Mouse (Mus musculus): ENCODE data around the gene Ube2e1. TPM values are rescaled to one million over a fixed set of nuclear protein-coding genes. Genes with fewer than 3 reads are reported as not detected.
A peak's percentile ranks its signal among the peaks of the same experiment; 100 is the strongest.
"Not testable (repeated sequence)": the region's sequence is repeated elsewhere in the genome, so short reads cannot be mapped to it uniquely, and the experiment has no call there.

Gene Ube2e1
- polyA plus RNA-seq, 1 experiment from 2014 or later: 205 TPM

DNA sequence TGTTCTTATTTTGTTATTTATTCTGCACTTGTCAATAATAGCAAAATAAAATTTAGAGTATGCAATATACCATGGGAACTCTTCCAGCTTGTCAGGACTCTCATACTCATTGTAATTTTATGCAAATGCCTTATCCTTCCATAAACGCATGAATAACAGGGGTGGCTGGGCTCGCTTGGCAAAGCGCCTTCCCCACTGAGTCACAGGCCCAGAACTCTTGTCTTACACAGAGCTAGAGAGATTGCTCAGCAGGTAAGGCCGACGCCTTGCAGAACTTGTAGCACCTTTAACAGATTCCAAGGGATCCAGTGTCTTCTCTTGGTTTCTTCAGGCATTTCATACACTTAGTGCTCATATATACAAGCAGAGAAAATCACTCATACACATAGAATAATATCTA, 51.3 kb downstream of the Ube2e1 start:
- Histone ChIP-seq H3K4me2 (ENCODE audit: low read length) (no peak overlapping the region), H3K27me3 (ENCODE audit: control insufficient read depth, insufficient read depth, low read depth, low read length) (no peaks in the 10 kb centered on the region), H3K4me1 (ENCODE audit: control insufficient read depth, insufficient read depth, low read length) (no peaks in the 10 kb centered on the region), H3K9ac (ENCODE audit: low read depth, low read length) (no peak overlapping the region), H3K9me3 (replicated peaks; ENCODE audit: control insufficient read depth, low read length, poor library complexity, severe bottlenecking) (no peaks in the 10 kb centered on the region), H3K27ac (ENCODE audit: low read length) (no peak overlapping the region), H3K36me3 (ENCODE audit: control insufficient read depth, insufficient read depth, low read length) (peaks cover 10% of the 10 kb centered on the region; the same call in 1 of the 2 replicates), H3K4me3 (ENCODE audit: low read depth, low read length) (no peak overlapping the region)
- WGBS: 80% methylated on average over 5 of the region's 5 CpGs
- no peak for ATAC-seq

DNA sequence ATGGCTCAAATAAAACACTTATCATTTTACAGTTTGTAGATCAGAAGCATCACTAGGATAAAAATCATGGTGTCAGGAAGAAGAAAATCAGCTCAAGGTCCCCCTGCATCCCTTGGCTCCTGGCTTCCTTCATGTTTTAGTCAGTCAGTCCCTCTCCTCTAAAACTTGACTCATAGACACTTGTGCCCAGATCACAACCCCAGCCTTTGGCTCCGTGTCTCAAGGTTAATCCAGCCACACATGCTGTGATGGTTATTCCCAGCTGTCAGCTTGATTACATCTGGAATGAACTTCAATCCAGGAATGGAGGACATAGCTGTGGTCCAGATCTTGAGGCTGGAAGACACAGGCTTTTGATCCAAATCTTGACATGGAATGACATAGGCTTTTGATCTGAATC, 57.1 kb downstream of the Ube2e1 start:
- ATAC-seq: no peak
- WGBS: 72% methylated on average over 1 of the region's 1 CpGs

GRCm38 (mm10) chr14:18271666-18272065, 60.0 kb downstream of the Ube2e1 start:
- H3K27ac ChIP-seq (ENCODE audit: low read length): peak overlapping the region; percentile 73; the same call in 1 of the 2 replicates
- 0 out of 2 replicates have a peak, but pooled peaks have one; percentile 11 for ATAC-seq

More for the DNA sequence above, 57.1 kb downstream of the Ube2e1 start:
- Histone ChIP-seq H3K9ac (ENCODE audit: low read depth, low read length) (no peak overlapping the region), H3K27me3 (ENCODE audit: control insufficient read depth, insufficient read depth, low read depth, low read length) (no peaks in the 10 kb centered on the region), H3K4me2 (ENCODE audit: low read length) (no peak overlapping the region), H3K27ac (ENCODE audit: low read length) (no peak overlapping the region), H3K4me3 (ENCODE audit: low read depth, low read length) (no peak overlapping the region), H3K9me3 (replicated peaks; ENCODE audit: control insufficient read depth, low read length, poor library complexity, severe bottlenecking) (no peaks in the 10 kb centered on the region), H3K4me1 (ENCODE audit: control insufficient read depth, insufficient read depth, low read length) (peaks cover 8% of the 10 kb centered on the region), H3K36me3 (ENCODE audit: control insufficient read depth, insufficient read depth, low read length) (peaks cover 8% of the 10 kb centered on the region; the same call in 1 of the 2 replicates)

DNA sequence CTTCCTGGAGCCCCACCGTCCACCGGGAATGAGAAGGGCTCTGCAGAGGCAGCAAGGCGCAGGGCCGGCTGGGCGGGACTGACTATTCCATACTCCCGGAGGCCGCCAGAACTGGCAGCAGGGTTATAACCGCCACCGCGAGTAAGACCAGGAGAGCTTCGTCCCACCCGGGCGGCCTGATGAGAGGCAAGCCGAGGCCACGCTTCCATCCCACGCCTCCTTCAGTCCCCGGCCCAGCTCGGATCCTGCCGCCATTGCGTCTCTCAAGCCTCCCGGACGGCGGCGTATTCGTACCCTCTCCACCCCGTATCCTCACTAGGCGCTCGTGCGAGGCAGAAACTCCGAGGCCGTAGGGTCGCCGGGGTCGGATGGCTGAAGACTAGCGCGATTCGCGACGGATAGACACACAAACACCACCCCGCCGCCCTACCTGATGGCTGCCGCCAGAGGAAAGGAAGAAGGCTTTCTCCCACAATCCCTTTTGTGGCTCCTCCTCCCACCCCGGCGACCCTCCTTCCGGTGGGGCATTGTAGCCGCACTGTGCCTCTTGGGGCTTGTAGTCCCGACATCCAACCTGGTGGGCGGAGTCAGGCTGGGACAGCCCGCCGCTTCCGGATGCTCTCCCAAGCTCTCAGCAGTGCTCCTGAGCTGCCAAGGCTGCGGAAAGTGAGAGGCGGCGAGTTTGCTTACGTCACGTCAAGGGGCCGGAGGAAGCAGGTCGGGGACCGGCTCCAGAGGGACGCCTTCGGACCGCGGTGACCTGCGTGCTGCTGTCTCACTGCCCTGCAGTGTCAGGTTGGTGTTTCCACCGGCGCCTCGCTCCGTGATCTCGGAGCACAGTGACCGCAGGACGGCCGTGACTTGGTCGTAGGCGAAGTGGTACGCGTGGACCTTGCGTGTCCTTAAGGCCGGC, 60.9 kb downstream of the Ube2e1 start, which contains the start of the genes Nkiras1 and Rpl15:
Gene Nkiras1, plus strand, starts transcription at position 608 of the 913 bp plus-strand sequence.
Gene Rpl15, minus strand, starts transcription at position 863 of the 913 bp plus-strand sequence.
- Histone ChIP-seq H3K4me3 (ENCODE audit: low read depth, low read length) (peak within 1 kb of the TSS; percentile 88), H3K4me2 (ENCODE audit: low read length) (peak within 1 kb of the TSS; percentile 88), H3K4me1 (ENCODE audit: control insufficient read depth, insufficient read depth, low read length) (peaks cover 19% of the 10 kb centered on the region), H3K9me3 (replicated peaks; ENCODE audit: control insufficient read depth, low read length, poor library complexity, severe bottlenecking) (no peaks in the 10 kb centered on the region), H3K27ac (ENCODE audit: low read length) (peak within 1 kb of the TSS; percentile 86), H3K27me3 (ENCODE audit: control insufficient read depth, insufficient read depth, low read depth, low read length) (no peaks in the 10 kb centered on the region), H3K36me3 (ENCODE audit: control insufficient read depth, insufficient read depth, low read length) (peaks cover 9% of the 10 kb centered on the region; the same call in 1 of the 2 replicates), H3K9ac (ENCODE audit: low read depth, low read length) (peak within 1 kb of the TSS; percentile 99)
- under 1% methylated on average over 77 of the region's 78 CpGs for WGBS
- peak; percentile 100 for ATAC-seq

More at GRCm38 (mm10) chr14:18271666-18272065, 60.0 kb downstream of the Ube2e1 start:
- H3K4me3 ChIP-seq (ENCODE audit: low read depth, low read length): peak overlapping the region; percentile 88
- peaks cover 6% of the 10 kb centered on the region; the same call in 1 of the 2 replicates for H3K36me3 ChIP-seq (ENCODE audit: control insufficient read depth, insufficient read depth, low read length)
- 3% methylated on average over 7 of the region's 7 CpGs for WGBS
- H3K4me2 ChIP-seq (ENCODE audit: low read length): peak overlapping the region; percentile 72
- H3K9me3 ChIP-seq (replicated peaks; ENCODE audit: control insufficient read depth, low read length, poor library complexity, severe bottlenecking): no peaks in the 10 kb centered on the region
- no peaks in the 10 kb centered on the region for H3K27me3 ChIP-seq (ENCODE audit: control insufficient read depth, insufficient read depth, low read depth, low read length)
- peaks cover 19% of the 10 kb centered on the region for H3K4me1 ChIP-seq (ENCODE audit: control insufficient read depth, insufficient read depth, low read length)
- peak overlapping the region; percentile 70 for H3K9ac ChIP-seq (ENCODE audit: low read depth, low read length)

DNA sequence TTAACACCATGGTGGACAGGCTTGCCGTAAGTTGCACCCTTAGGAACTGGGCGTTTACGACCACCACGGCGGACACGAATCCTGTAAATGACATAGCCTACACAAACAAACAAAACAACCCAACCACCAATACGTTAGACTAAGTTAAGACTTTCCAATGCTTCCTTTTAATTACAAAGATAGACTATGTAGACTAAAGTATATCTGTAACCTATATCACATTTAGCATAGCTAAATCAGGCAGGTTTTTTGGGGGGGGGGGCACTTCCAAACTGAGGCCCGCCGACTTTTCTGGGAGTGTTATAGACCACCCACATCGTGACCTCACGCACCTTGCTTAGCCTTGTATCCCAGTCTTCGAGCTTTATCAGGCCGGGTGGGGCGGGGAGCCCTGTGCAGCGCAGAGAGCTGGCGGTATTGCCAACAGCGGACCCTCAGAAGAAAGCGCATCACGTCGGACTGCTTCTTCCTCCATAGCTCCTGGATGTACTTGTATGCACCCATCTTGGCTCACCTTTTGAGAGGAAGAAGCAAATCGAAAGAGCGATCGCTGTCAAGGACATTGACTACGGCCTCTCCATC, 61.6 kb downstream of the Ube2e1 start:
- under 1% methylated on average over 20 of the region's 24 CpGs for WGBS
- ATAC-seq: peak; percentile 12; the same call in 1 of the 2 replicates
- peak overlapping the region; percentile 88 for H3K4me2 ChIP-seq (ENCODE audit: low read length)

GRCm38 (mm10) chr14:18263427-18263826, 68.2 kb downstream of the Ube2e1 start:
- H3K36me3 ChIP-seq (ENCODE audit: control insufficient read depth, insufficient read depth, low read length): peaks cover 19% of the 10 kb centered on the region; the same call in 1 of the 2 replicates
- no peak for ATAC-seq
- H3K4me2 ChIP-seq (ENCODE audit: low read length): no peak overlapping the region
- 46% methylated on average over 4 of the region's 4 CpGs for WGBS
- no peak overlapping the region for H3K4me3 ChIP-seq (ENCODE audit: low read depth, low read length)
- no peaks in the 10 kb centered on the region for H3K27me3 ChIP-seq (ENCODE audit: control insufficient read depth, insufficient read depth, low read depth, low read length)
- peaks cover 7% of the 10 kb centered on the region for H3K4me1 ChIP-seq (ENCODE audit: control insufficient read depth, insufficient read depth, low read length)
- no peaks in the 10 kb centered on the region for H3K9me3 ChIP-seq (replicated peaks; ENCODE audit: control insufficient read depth, low read length, poor library complexity, severe bottlenecking)
- H3K27ac ChIP-seq (ENCODE audit: low read length): no peak overlapping the region
- no peak overlapping the region for H3K9ac ChIP-seq (ENCODE audit: low read depth, low read length)

More for the DNA sequence above, 61.6 kb downstream of the Ube2e1 start:
- not testable (repeated sequence) for H3K36me3 ChIP-seq (ENCODE audit: control insufficient read depth, insufficient read depth, low read length); H3K9me3 ChIP-seq (replicated peaks; ENCODE audit: control insufficient read depth, low read length, poor library complexity, severe bottlenecking); H3K27me3 ChIP-seq (ENCODE audit: control insufficient read depth, insufficient read depth, low read depth, low read length)
- peak overlapping the region; percentile 86 for H3K27ac ChIP-seq (ENCODE audit: low read length)
- H3K9ac ChIP-seq (ENCODE audit: low read depth, low read length): peak overlapping the region; percentile 99
- H3K4me1 ChIP-seq (ENCODE audit: control insufficient read depth, insufficient read depth, low read length): peaks cover 19% of the 10 kb centered on the region
- H3K4me3 ChIP-seq (ENCODE audit: low read depth, low read length): peak overlapping the region; percentile 88

- H3K27me3 ChIP-seq (ENCODE audit: control insufficient read depth, insufficient read depth, low read depth, low read length): no peaks in the 10 kb centered on the region
- H3K36me3 ChIP-seq (ENCODE audit: control insufficient read depth, insufficient read depth, low read length): peaks cover 10% of the 10 kb centered on the region; the same call in 1 of the 2 replicates
- no peak overlapping the region for H3K9ac ChIP-seq (ENCODE audit: low read depth, low read length)
- no peaks in the 10 kb centered on the region for H3K9me3 ChIP-seq (replicated peaks; ENCODE audit: control insufficient read depth, low read length, poor library complexity, severe bottlenecking)
- H3K4me1 ChIP-seq (ENCODE audit: control insufficient read depth, insufficient read depth, low read length): peaks cover 3% of the 10 kb centered on the region; the same call in 1 of the 2 replicates
- no peak overlapping the region for H3K27ac ChIP-seq (ENCODE audit: low read length)
- no peak overlapping the region for H3K4me3 ChIP-seq (ENCODE audit: low read depth, low read length)
- 86% methylated on average over 3 of the region's 3 CpGs for WGBS
- no peak for ATAC-seq
- no peak overlapping the region for H3K4me2 ChIP-seq (ENCODE audit: low read length)
Measured at GRCm38 (mm10) chr14:18261203-18261602, 70.5 kb downstream of the Ube2e1 start.

DNA sequence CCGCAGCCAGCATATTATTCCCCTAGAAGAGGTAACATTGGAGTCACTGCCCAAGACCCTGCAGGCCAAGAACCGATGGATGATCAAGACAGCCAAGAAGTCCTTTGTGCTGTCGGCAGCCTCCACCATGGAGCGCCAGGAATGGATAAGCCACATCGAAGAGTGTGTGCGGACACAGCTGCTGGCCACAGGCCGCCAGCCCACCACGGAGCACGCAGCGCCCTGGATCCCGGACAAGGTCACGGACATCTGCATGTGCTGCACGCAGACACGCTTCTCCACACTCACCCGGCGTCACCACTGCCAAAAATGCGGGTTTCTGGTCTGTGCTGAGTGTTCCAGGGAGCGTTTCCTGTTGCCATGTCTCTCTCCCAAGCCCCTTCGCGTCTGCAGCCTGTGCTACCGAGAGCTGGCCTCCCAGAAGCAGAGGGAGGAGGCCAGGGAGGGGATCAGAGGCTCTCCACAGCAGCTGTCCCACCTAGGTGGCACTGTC, 89.0 kb downstream of the Ube2e1 start:
- ATAC-seq: no peak
- no peak overlapping the region for H3K4me3 ChIP-seq (ENCODE audit: low read depth, low read length)
- H3K27ac ChIP-seq (ENCODE audit: low read length): no peak overlapping the region
- no peaks in the 10 kb centered on the region for H3K36me3 ChIP-seq (ENCODE audit: control insufficient read depth, insufficient read depth, low read length)
- H3K4me1 ChIP-seq (ENCODE audit: control insufficient read depth, insufficient read depth, low read length): no peaks in the 10 kb centered on the region
- no peaks in the 10 kb centered on the region for H3K9me3 ChIP-seq (replicated peaks; ENCODE audit: control insufficient read depth, low read length, poor library complexity, severe bottlenecking)
- H3K4me2 ChIP-seq (ENCODE audit: low read length): no peak overlapping the region
- H3K27me3 ChIP-seq (ENCODE audit: control insufficient read depth, insufficient read depth, low read depth, low read length): no peaks in the 10 kb centered on the region
- no peak overlapping the region for H3K9ac ChIP-seq (ENCODE audit: low read depth, low read length)
- 88% methylated on average over 21 of the region's 21 CpGs for WGBS
